Mouse (Mus musculus): Measurements from ENCODE around the gene Setd2.

Setd2 gene

DNA sequence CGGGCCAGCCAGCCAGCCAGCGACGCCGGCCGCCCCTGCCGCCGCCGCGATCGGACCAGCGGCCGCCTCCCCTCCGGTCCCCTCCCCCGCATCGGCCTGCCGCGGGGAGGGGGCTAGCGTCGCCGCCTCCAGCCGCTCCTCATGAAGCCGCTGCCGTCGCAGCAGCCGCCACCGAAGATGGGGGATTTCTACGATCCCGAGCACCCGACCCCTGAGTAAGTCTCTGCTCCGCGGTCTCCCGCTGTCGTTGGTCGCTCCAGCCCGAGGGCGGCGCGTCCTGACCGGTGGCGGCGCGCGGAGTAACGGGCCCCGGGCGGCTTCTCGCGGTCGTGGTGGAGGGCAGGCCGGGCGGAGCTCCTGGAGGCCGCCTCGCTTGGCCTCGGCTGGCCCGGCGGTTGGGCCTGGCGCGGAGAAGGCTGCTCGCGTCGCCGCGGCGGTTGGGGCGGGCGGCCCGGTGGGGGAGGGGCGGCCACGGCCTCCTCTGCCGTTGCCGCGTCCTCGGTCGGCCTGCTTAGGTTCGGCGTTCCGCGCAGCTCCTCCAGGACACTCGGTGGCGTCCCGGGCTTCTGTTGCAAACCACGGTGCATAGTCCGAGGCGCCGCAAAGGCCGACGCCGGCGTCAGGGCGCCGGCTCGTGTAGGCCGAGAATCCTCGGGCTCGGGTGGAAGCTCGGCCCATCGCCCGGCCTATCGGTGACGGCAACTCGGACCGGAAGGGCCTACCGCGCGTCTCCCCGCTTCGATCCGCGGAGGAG is at the start of gene Setd2:
Gene Setd2 (plus strand): TSS at position 60 of the 754 bp plus-strand sequence.
- DNase-seq = peak; percentile 77 to 84

GRCm38 (mm10) chr9:110488841-110489240 is 43.6 kb upstream of the Setd2 start:
- DNase-seq = no peak

DNA sequence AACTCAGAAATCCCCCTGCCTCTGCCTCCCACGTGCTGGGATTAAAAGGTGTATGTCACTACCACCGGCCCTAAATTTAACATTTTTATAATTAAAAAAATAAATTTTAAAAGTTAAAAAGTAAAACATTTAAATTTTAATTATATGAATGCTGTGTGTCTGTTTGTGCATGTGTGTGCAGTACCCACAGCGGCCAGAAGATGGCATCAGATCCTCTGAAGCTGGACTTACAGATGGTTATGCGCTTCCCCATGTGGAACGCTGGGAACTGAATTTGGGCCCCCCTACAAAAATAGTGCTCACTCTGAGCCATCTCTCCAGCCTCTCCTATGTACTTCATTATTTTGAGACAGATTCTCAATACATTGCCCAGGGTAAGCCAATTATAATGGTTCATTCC is 41.5 kb upstream of the Setd2 start:
- DNase-seq = peak in 1 of 2 experiments; percentile 49

DNA sequence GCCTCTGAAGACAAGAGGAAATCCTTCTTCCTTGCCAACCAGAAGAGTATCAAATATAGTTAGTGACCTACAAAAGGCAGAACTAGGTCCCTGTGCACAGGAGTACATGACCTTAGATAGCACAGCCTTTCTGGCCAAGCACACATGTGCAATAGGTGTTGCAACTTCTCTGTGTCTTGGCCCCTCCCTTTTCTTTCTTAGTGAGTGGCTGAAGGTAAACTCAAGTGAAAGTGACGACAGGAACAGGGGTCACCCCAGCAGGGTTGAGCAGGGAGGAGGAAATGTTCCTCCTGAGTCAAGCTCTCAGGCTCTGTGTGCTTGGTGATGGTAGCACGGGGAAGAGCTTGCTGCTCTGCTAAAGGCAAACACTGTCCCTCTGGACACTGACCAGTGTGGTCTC is 6.7 kb upstream of the Setd2 start:
- DNase-seq = no peak

GRCm38 (mm10) chr9:110529002-110529737 is 3.2 kb upstream of the Setd2 start:
- no peak for DNase-seq

GRCm38 (mm10) chr9:110530650-110531049 is 1.7 kb upstream of the Setd2 start:
- DNase-seq = no peak

DNA sequence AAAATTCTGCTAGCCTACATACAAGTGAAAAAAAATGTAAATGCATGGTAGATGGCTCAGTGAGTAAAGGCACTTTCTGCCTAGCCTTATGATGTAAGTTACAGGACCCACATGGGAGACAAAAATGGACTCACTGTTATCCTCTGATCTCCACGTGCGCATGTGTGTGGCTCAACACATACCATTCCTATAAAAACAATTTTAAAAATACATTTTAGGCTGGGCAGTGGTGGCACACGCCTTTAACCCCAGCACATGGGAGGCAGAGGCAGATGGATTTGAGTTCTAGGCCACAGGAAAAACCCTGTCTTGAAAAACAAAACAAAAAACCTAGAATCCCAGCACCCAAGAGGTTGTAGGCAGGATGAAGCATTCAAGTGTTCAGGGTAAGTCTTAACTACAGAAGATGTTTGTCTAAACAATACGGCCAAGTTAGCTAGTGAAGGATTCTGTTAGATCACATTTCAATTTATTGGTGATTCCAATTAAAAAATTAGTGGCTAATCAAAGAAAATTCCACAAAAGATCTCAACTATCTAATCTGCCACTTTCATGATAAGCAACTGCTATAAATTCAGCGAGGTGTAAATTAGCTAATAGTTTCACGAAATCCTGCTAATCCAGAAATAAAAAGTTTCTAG is 1.1 kb upstream of the Setd2 start:
- DNase-seq = no peak

- peak; percentile 96 to 97 for DNase-seq
Observed at GRCm38 (mm10) chr9:110531914-110532489, 395 bp upstream of the Setd2 start.

DNA sequence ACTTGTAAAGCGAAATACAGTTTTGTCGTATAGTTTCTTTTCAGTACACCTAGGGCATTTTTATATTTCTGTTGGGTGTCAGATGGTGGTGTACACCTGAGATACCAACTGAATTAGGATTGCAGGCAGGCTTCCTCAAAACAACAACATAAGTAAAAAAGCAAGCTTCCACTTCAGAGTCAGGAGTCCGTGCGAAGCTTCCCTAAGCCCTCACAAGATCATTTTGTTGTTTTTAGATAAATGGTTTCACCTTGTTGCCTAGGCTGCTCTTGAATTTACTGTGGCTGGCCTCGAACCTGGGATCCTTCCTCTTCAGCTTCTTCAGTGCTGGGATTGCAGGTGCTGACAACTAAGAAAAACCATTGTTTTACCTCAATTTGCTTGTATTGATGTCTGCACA is 1.2 kb downstream of the Setd2 start:
- no peak for DNase-seq

GRCm38 (mm10) chr9:110535114-110535513 is 2.7 kb downstream of the Setd2 start:
- DNase-seq = no peak

DNA sequence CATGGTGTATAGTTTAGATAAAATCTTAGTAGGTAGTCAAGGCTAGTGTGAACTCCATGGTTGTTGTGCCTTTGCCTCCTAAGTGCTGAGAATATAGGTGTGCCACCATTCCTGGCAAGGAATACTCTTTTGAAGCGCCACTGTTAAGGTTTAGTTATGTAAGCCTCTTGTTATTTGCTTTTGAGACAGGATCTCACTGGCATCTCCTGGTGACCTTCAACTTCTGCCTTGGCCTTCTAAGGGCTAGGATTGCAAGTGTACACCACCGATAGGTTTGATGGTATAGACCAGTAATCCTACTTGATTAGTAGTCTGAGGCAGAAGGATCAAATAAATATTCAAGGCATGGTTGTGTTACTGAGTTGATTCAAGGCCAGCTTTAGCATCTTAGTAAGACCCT is 4.2 kb downstream of the Setd2 start:
- DNase-seq = no peak

- no peak for DNase-seq
Observed at GRCm38 (mm10) chr9:110538511-110538910, 6.1 kb downstream of the Setd2 start.

GRCm38 (mm10) chr9:110541988-110542387 is 9.6 kb downstream of the Setd2 start:
- DNase-seq = no peak

DNA sequence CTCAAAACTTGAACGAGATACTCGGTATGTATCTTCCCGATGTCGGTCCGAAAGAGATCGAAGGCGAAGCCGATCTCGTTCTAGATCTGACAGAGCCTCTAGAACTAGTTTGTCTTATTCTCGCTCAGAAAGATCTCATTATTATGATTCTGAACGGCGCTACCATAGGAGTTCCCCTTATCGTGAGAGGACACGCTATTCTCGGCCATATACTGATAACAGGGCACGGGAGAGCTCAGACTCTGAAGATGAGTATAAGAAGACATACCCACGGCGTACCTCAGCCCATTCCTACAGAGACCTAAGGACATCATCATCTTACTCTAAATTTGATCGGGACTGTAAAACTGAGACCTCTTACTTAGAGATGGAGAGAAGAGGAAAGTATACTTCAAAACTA is 15.9 kb downstream of the Setd2 start:
- no peak for DNase-seq

DNA sequence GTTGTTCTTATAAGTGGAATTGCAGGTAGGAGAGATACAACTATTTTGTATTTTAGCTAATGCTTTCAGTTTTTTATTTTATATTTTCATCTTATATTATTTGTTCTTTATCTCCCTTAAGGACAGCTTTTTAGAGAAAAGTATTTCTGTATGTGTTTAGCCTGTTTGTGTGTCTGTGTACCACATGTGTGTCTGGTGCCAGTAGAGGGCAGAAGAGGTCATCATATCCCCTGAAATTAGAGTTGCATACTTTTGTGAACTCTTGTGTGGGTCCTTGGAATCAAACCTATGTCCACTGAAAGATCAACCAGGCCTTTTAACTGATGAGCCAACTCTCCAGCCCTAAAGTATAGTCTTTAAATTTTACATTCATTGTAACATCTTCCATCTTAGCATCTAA is 35.9 kb downstream of the Setd2 start:
- DNase-seq = no peak

DNA sequence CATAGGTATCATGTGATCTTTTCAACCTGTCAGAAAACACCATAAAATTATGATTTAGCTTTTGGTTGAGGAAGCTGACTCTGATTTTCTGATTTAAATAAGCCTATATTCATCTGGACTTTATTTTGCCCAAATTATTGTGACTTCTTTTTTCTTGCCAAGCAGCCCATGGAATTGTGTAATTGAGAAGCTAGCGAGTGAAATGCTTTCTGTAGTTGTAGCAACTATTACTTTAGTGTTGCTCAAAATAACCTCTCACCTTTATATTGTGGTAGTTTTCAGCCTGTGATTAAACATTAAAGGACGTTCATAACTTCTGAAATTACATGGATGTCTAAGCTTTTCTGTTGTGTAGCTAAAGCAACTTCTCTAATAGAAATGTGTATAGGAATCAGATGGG is 49.8 kb downstream of the Setd2 start:
- DNase-seq = no peak

GRCm38 (mm10) chr9:110583521-110583920 is 51.1 kb downstream of the Setd2 start:
- peak; percentile 8 to 22 for DNase-seq

DNA sequence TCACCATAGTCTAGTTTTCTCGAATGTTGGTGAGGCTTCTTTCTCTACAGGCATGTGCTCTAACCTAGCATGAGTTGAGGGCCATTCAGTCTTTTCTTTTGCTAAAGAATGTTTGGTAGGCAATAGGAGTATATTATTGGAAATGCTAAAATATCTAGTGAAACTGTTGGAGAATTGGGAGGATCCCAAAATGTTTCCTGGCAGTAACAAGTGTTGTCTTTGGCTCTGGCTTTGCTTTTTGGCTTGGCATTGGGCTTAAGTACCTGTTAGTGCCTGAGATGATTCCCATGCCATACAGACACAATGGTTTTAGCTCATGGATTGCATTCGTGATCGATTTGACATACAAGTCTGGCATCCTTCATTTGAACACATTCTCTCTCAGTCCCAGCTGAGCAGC is 79.1 kb downstream of the Setd2 start:
- DNase-seq = no peak

GRCm38 (mm10) chr9:110617081-110617480 is 84.7 kb downstream of the Setd2 start:
- no peak for DNase-seq

- no peak for DNase-seq
Observed at GRCm38 (mm10) chr9:110620180-110620579, 87.8 kb downstream of the Setd2 start.

- DNase-seq = no peak
Observed at GRCm38 (mm10) chr9:110620685-110621084, 88.3 kb downstream of the Setd2 start.

- DNase-seq = no peak
Observed at GRCm38 (mm10) chr9:110622621-110623219, 90.3 kb downstream of the Setd2 start.

Data from cerebellum, postnatal 14 days (tissue).